Mouse (Mus musculus) liver, adult (tissue): ENCODE data around the gene Oas3.

Source experiments
- GATA4 ChIP-seq: IDR thresholded peaks from 2 replicates; pipeline ENCODE4 v1.6.1; 2014; ENCODE audit warnings: mild to moderate bottlenecking, low read length; ENCODE audit not compliant: insufficient replicate concordance

Gene Oas3

DNA sequence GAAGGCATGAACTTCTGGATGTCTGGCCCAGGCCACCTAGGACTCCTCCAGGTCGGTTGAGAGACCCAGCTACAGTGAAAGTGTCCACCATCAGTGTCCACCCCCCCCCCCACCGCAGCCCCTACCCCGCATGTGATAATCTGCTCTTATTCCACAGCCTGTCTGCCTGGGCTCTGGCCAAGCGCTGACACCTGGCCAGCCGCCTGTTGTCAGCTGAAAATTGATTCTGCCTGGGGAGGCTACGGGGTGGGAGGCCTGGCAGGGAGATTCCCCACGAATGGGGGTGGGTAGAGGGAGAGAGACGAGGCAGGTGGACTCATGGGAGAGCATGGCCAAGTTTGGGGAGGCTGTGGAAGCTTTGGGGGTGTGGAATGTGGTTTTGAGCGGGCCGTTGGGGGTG is 60.3 kb downstream of the Oas3 start:
- no peak for TF ChIP-seq GATA4

DNA sequence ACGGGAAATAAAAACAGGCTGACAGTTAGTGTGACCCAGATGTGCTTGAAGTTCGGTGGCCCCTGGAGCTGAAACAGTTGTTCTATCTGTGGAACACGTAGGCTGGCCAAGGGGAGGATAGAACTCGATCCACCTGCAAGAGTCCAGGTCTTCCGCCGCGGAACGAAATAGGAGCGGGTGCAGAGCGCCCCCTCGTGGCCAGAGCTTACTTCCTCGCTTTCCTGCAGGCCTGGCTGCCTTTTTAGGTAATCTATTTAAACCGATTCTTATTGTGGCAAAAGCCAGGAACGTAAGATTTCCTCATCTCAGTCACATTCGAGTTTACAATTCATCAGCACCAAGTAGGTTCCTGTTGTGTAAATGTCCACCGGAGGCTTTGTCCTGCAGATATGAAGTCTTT is 63.1 kb downstream of the Oas3 start:
- TF ChIP-seq GATA4, result no peak

DNA sequence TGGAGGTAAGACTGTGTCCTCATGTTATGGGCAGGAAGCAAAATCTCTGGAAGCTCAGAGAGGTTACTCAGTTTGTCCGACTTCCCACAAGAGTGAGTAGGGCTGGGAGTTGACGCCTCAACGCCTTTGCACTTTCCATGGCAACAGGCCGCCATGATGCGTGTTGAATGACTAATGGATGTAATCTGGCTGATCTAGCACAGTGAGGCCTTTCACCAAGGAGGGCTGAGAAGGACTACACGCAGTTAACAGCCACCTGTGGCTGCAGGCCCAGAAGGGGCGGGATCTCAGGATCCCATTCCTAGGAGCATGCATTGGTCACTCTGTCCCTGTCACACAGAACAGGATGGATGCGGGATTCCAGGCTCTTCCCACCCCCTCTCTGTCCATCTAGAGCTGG is 64.7 kb downstream of the Oas3 start:
- no peak for TF ChIP-seq GATA4

DNA sequence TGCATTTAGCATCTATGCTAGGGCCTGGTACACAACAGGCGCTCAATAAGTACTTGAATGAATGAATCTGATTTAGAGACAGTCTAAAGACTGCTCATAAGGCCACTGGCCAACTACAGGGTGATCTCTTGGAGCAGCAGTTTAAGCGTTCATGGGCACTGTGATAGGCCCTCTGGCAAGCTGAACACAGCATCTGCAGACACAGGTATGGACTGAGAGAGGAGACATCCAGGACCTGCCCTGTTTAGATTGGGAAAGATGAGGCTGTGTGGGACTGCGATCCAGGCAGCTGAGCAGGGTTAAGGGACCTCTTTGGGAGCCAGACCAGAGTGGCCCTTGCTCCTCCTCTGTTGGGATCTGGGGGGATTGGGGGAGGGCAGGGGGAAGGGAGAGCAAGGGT is 65.6 kb downstream of the Oas3 start, which contains the start of gene Dtx1:
Gene Dtx1, minus strand, starts transcription at position 101 of the 400 bp plus-strand sequence.
- TF ChIP-seq GATA4, result no peak

DNA sequence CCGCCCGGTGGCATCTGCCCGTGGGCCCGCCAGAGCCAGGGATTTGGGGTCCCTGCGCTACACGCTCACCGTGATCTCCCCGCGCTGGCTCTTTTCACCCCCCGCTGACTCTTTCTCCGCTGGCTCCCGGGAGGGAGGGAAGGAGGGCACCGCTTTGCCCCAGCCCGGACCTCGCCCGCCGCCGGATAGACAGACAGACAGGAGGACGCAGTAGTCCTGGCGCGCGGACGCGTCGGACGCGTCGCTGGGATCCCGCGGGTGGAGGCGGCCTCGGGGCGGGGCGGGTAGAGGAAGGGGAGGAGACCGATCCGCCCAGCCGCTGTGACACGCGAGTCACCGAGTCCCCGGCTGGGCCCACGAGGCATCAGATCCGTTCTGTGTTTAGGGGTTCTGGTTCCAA is 66.0 kb downstream of the Oas3 start:
- TF ChIP-seq GATA4, result no peak

DNA sequence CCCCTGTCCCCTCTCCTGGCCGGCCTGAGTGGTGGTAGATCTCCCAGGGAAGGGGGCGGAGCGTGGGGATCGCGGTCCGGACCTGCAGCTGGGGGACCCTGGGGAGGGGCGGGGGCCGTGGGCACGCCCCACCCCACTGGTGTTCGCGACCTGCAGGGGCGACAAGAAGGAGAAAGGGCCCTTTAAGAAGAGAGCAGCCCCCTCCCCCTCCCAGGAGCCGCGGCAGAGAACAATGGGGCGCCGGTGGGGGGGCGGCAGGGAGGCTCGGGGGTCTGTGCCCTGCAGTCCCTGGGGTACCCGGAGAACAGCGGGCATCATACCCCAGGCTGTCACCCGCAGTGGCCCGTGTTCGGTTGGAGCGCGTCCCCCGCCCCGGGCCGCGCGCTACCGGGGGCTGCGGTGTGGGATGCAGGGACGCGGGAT is 66.6 kb downstream of the Oas3 start:
- TF ChIP-seq GATA4, result no peak

DNA sequence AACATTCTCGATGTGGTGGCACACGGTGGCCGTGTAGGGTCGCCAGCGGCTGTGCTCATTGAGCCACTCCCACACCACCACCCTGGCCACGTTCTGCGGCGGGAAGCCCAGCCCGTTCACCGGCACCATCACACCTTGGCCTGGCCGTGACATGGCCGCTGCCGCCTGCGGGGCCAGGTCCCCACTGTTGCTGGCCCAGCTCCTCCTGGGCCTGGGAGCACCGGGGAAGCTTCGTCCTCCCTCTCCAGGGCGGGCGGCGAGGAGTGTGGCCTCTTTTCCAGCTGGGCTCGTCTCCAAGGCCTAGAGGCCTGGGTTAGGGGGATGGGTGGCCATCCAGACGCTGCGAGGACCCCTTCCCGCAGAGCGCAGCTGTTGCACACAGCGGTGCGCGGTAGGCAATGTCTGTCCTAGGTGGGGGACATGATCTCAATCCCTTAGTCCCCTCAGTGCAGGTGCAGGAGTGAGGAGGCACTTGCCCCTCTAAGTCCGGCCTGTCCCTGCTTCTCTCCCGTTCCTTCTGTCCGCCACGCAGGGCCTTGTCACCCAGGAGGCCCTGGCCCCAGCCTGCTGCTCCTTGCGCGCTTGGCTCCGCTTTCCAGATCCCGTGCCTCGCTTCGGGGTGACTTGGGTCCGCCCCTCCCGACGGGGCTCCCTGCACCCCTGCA is 67.2 kb downstream of the Oas3 start:
- no peak for TF ChIP-seq GATA4

DNA sequence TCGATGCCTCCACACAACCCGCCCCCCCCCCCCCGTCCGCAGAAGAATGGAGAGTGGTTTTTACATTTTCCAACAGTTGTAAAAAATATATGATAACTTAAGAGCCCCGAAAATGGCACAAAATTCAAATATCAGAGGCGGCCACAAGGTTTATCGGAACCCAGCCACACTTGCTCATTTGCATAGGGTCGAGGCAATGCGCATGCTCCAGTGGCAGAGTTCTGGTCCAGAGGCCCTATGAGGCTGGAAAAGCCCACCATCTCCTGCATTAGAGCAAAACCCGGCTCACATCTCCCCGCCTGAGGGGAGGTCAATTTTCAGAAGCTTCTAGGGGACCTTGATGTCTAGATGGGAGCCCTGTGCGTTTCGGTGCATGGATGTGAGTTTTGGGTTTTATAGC is 70.5 kb downstream of the Oas3 start:
- TF ChIP-seq GATA4, result no peak

DNA sequence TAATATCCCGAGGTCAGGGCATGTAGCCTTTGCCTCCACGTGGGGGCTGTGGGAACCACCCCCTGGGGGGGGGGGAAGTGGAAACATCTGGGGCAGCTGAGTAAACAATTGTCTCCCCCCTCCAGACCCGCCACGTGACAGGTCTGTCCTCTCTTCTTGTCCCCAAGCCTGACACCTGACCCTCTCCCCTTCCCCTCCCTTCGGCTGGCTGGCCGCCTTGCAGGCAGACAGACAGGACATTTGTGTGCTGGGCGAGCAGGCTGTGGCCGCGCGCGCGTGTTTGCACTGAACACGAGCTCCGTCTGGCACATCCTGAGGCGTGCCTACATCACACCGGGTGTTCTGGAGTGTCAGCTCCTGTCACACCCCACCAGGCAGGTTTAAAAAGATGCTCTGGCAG is 70.9 kb downstream of the Oas3 start:
- no peak for TF ChIP-seq GATA4

DNA sequence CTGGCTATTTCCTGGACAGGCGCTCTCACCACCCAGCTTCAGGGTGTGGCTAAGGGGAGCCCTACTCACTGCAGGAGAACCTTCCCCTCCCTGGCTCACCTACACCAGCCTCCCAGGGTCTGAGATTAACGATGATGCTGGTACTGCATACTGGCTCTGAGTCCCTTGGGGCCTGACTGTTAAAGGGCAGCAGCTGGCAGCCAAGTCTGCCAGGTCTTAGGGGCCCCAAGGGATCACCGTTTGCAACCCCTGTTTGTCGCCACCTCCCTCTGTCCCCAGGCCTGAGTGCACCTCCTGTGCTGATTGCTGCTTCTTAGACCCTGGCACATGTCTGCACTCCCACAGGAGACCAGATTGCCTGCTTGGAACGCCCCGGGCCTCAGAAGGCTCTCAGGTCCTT is 73.0 kb downstream of the Oas3 start:
- TF ChIP-seq GATA4, result no peak

DNA sequence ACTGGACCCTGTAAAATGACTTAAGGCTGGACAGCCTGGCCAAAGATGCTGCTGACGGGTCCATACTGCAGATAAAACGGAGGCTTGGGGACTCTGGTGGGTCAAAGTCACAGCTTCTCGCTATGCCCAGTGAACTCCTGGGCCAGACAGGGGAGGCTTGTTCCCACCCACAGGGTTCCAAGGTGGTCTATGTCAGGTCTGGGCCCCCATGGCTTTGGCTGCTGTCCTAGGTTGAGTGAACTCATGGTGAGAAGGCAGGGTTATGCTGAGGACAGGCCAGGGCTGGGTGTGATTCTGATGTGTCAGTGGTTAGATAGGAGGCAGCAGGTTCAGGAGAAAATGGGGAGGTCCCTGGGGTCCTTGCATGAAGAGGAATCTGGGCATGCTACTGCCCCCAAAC is 73.8 kb downstream of the Oas3 start:
- TF ChIP-seq GATA4, result no peak
